Mouse (Mus musculus) heart, postnatal 0 days (tissue): ENCODE data around the gene Gm11034. TPM values are rescaled to one million over a fixed set of nuclear protein-coding genes. Genes with fewer than 3 reads are reported as not detected.

Experiments
- ATAC-seq: fragments of 200-750 bp; cut with Nextera tagmentation; 2 replicates; pipeline ENCODE4 v1.8.0; 2017; ENCODE audit warnings: low read depth, moderate number of reproducible peaks, moderate library complexity; ENCODE audit not compliant: insufficient read depth
- DNase-seq: peaks from one replicate; pipeline ENCODE4 v3.0.0-alpha.2; 2016; ENCODE audit warnings: low spot score
- H3K27ac ChIP-seq: fragments of 300-500 bp; sonication (generic); 2 replicates; pipeline ENCODE4 v1.5.1; 2014; ENCODE audit warnings: low read depth, mild to moderate bottlenecking
- H3K27me3 ChIP-seq: fragments of 300-500 bp; sonication (generic); 2 replicates; pipeline ENCODE4 v1.6.1; 2014; ENCODE audit warnings: low read length, mixed read lengths; ENCODE audit not compliant: control insufficient read depth, insufficient read depth
- H3K36me3 ChIP-seq: fragments of 300-500 bp; sonication (generic); replicated peaks from 2 replicates; pipeline ENCODE4 v1.6.1; 2014; ENCODE audit warnings: low read length, mixed read lengths; ENCODE audit not compliant: control insufficient read depth, insufficient read depth
- H3K4me1 ChIP-seq: fragments of 300-500 bp; sonication (generic); 2 replicates; pipeline ENCODE4 v1.6.1; 2014; ENCODE audit warnings: antibody characterized with exemption; ENCODE audit not compliant: control insufficient read depth, insufficient read depth
- H3K4me2 ChIP-seq: fragments of 300-500 bp; sonication (generic); 2 replicates; pipeline ENCODE4 v1.6.1; 2014; ENCODE audit warnings: low read depth, mild to moderate bottlenecking, low read length, moderate library complexity
- H3K4me3 ChIP-seq: fragments of 300-500 bp; sonication (generic); 2 replicates; pipeline ENCODE4 v1.5.1; 2014; ENCODE audit warnings: low read depth, low read length
- H3K9ac ChIP-seq: fragments of 300-500 bp; sonication (generic); replicated peaks from 2 replicates; pipeline ENCODE4 v1.6.1; 2014; ENCODE audit warnings: low read depth, low read length, mixed read lengths
- H3K9me3 ChIP-seq: fragments of 300-500 bp; sonication (generic); replicated peaks from 2 replicates; pipeline ENCODE4 v1.6.1; 2016; ENCODE audit warnings: low read length; ENCODE audit not compliant: control insufficient read depth
- CTCF ChIP-seq: IDR thresholded peaks from 2 replicates; pipeline ENCODE4 v1.5.1; 2016; ENCODE audit warnings: antibody characterized with exemption, control low read depth, low read depth
- EP300 ChIP-seq: IDR thresholded peaks from 2 replicates; pipeline ENCODE4 v1.6.1; 2016; ENCODE audit warnings: antibody characterized with exemption, low read depth
- WGBS: fragments of 180-500 bp; shearing (Covaris S2); extraction: QIAGEN DNeasy Blood & Tissue Kit; methylation state at CpG from one replicate; pipeline ENCODE4 v1.1.7; 2014; 5-methylcytosine and 5-hydroxymethylcytosine counted together
- polyA plus RNA-seq: library from polyadenylated mRNA; unstranded; fragments of >200 nt; fragmentation: Nextera tagmentation; extraction: Ambion mirVana; gene quantifications from 2 replicates; pipeline ENCODE4 v1.2.1, GENCODE M21; 2015
- total RNA-seq: library from RNA; depleted of rRNA; stranded (reverse); fragments of >200 nt; gene quantifications from 2 replicates; pipeline ENCODE4 v1.2.3, GENCODE M21; 2014; ENCODE audit warnings: low replicate concordance; rRNA removed

Gm11034 gene
- total and polyA plus RNA-seq, 2 experiments from 2014 or later, result not detected

DNA sequence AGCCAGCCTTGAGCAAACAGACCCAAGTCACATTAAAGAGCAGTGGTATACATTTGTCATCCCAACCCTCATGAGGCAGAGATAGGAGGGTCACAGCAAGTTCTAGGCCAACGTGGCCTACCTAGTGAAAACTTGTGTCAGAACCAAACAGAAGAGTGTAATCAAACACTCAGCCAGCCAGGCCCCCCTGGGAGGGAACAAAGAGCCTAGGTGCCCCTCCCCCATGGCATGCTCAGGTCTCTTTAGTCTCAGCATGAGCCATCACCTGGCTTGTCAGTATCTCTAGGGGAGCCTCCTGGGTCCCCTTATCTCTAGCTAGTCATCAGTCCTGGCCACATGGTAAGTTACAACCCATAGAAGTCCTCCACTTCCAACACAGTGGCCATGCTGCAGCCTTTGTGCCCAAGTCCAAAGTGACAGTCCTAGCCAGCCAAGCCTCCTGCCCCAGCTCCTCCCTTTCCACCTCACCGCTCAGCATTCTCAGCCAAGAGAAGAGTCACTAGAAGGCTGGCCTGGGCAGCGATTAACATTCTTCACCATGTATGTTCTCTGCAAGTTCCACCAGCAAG lies 43.7 kb downstream of the Gm11034 start:
- H3K27ac ChIP-seq, result no peak overlapping the region
- TF ChIP-seq EP300, result no peak
- no peak for TF ChIP-seq CTCF
- no peak overlapping the region for H3K9ac ChIP-seq
- no peaks in the 10 kb centered on the region for H3K9me3 ChIP-seq
- peaks cover 78% of the 10 kb centered on the region for H3K36me3 ChIP-seq
- no peak overlapping the region for H3K4me2 ChIP-seq
- peaks cover 6% of the 10 kb centered on the region; the same call in 1 of the 2 replicates for H3K4me1 ChIP-seq
- H3K27me3 ChIP-seq, result no peaks in the 10 kb centered on the region
- DNase-seq (no peak), ATAC-seq (no peak)
- H3K4me3 ChIP-seq, result no peak overlapping the region
- WGBS, result 76% methylated on average over 3 of the region's 3 CpGs

DNA sequence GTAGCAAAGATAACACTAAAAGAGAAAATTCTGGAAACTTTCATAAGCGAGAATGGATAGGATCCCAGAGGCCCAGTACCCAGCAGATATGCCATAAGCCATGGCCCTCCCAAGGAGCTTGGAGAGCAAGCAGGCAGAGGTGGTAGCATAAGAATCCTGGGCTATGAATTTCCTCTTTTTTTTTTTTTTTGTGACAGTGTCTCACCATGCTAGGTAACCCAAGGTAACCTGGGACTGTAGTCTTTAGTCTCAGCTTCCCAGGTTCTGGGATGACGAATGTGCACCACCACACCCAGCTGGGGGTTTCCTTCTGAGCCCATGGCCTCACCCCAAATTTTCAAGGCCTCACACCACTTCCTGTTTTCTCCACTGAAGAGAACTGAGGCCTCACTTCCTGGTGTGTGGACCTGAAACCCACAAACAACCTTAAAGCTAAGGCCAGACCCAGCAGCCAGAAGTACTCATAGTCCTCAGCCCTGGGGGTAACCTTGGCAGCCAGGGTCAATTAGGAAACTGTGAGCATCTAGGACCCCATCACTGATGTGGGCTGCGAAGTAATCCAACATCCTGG lies 44.3 kb downstream of the Gm11034 start:
- Histone ChIP-seq H3K36me3 (peaks cover 72% of the 10 kb centered on the region), H3K4me1 (peaks cover 6% of the 10 kb centered on the region; the same call in 1 of the 2 replicates), H3K4me2 (no peak overlapping the region), H3K4me3 (no peak overlapping the region), H3K27me3 (no peaks in the 10 kb centered on the region), H3K27ac (no peak overlapping the region), H3K9ac (no peak overlapping the region), H3K9me3 (no peaks in the 10 kb centered on the region)
- WGBS, result 84% methylated on average over 3 of the region's 3 CpGs
- TF ChIP-seq EP300 (no peak), CTCF (no peak)
- ATAC-seq, result no peak
- DNase-seq, result no peak

Other genes starting within 250 kb of the Gm11034 start
- gene Cyp4f18, start 204.0 kb downstream of the Gm11034 start, total RNA-seq, result 1.1 and 2.4 TPM in 2 replicates
- 0.97 and 1.3 TPM in 2 replicates for gene Cyp4f18, start 204.0 kb downstream of the Gm11034 start, polyA plus RNA-seq
- gene Olfr372, start 172.4 kb downstream of the Gm11034 start, total RNA-seq, result not detected in 2 replicates
- gene Olfr372, start 172.4 kb downstream of the Gm11034 start, polyA plus RNA-seq, result not detected in 2 replicates
- not detected in 2 replicates for gene Olfr373, start 130.5 kb downstream of the Gm11034 start, total RNA-seq
- gene Olfr373, start 130.5 kb downstream of the Gm11034 start, polyA plus RNA-seq, result not detected in 2 replicates
- not detected in 2 replicates for gene Olfr374, start 106.6 kb downstream of the Gm11034 start, total RNA-seq
- 0.01 TPM in 1 of 2 replicates, not detected in the other for gene Olfr374, start 106.6 kb downstream of the Gm11034 start, polyA plus RNA-seq
- 179 and 195 TPM in 2 replicates for gene Tpm4, start 78.7 kb downstream of the Gm11034 start, total RNA-seq
- gene Tpm4, start 78.7 kb downstream of the Gm11034 start, polyA plus RNA-seq, result 222 and 224 TPM in 2 replicates
- gene Rab8a, start 52.4 kb downstream of the Gm11034 start, total RNA-seq, result 32.2 and 33.9 TPM in 2 replicates
- gene Rab8a, start 52.4 kb downstream of the Gm11034 start, polyA plus RNA-seq, result 50.8 and 51.2 TPM in 2 replicates
- gene Hsh2d, start 24.0 kb downstream of the Gm11034 start, total RNA-seq, result not detected in 2 replicates
- gene Hsh2d, start 24.0 kb downstream of the Gm11034 start, polyA plus RNA-seq, result 0.05 and 0.12 TPM in 2 replicates
- gene Cib3, start 799 bp downstream of the Gm11034 start, total RNA-seq, result not detected in 2 replicates
- not detected in 2 replicates for gene Cib3, start 799 bp downstream of the Gm11034 start, polyA plus RNA-seq
- 30.1 and 45.4 TPM in 2 replicates for gene Fam32a, start 6.1 kb upstream of the Gm11034 start, total RNA-seq
- 32.0 and 37.1 TPM in 2 replicates for gene Fam32a, start 6.1 kb upstream of the Gm11034 start, polyA plus RNA-seq
- 36.1 and 46.5 TPM in 2 replicates for gene Ap1m1, start 26.4 kb upstream of the Gm11034 start, total RNA-seq
- 82.8 and 83.4 TPM in 2 replicates for gene Ap1m1, start 26.4 kb upstream of the Gm11034 start, polyA plus RNA-seq
- 0.15 and 3.0 TPM in 2 replicates for gene Gm10282, start 91.6 kb upstream of the Gm11034 start, total RNA-seq
- gene Gm10282, start 91.6 kb upstream of the Gm11034 start, polyA plus RNA-seq, result 8.4 and 10.0 TPM in 2 replicates
- gene Klf2, start 105.4 kb upstream of the Gm11034 start, total RNA-seq, result 21.9 and 32.9 TPM in 2 replicates
- 17.7 and 21.3 TPM in 2 replicates for gene Klf2, start 105.4 kb upstream of the Gm11034 start, polyA plus RNA-seq
- gene Eps15l1, start 207.8 kb upstream of the Gm11034 start, total RNA-seq, result 33.0 and 52.7 TPM in 2 replicates
- gene Eps15l1, start 207.8 kb upstream of the Gm11034 start, polyA plus RNA-seq, result 23.2 and 24.9 TPM in 2 replicates
- 0.58 TPM in 1 of 2 replicates, not detected in the other for gene Calr3, start 230.2 kb upstream of the Gm11034 start, total RNA-seq
- gene Calr3, start 230.2 kb upstream of the Gm11034 start, polyA plus RNA-seq, result 2.9 and 3.2 TPM in 2 replicates
- 2.7 and 10.8 TPM in 2 replicates for gene 1700030K09Rik, start 230.2 kb upstream of the Gm11034 start, total RNA-seq
- 5.7 and 5.9 TPM in 2 replicates for gene 1700030K09Rik, start 230.2 kb upstream of the Gm11034 start, polyA plus RNA-seq